Mouse (Mus musculus) c-Kit-positive CD71-negative TER-119-negative erythroid progenitor cells, embryonic 14.5 days (primary cell): ENCODE measurements around the gene Gm20532.
"Not testable (repeated sequence)": the region's sequence is repeated elsewhere in the genome, so short reads cannot be mapped to it uniquely, and the experiment has no call there.

Source experiments
- DNase-seq: peaks from one replicate; pipeline ENCODE4 v3.0.0-alpha.2; 2013; ENCODE audit warnings: low read depth

The Gm20532 gene

DNA sequence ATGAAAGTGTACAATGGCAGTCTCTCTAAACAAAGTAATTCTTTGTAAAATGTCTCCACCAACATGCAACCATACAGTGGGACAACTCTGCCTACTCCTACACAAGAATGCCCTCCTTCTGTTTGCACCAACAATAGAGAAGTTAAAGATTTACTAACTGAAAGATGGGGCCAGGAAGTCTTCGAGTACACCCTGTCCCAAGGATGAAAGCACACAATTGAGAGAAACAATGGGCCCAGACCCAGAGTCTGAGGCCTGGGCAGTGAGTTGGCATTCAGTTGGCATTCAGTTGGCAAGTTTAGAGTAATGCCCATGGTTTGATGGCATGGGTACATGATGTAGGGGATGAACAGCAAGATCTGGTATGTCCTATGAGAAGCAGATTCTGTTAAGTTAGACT is 68.2 kb downstream of the Gm20532 start:
- DNase-seq, result no peak

DNA sequence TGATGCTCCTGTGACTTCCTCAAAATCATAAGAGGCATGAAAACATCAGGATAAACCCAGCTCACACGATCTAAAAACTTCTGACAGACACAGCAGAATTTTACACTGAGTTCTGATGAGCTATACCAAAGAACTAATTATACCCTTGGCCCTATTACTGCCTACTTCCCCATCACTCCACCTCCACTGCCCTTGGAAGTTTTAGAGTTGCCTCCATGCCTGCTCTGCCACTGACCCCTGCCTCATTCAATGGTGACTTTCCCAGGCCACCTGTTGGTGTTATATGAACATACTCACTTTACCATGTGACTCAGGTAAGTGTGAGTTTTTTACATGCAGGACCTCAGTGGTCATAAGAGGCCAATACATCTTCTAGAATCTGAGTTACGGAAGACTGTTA is 71.0 kb downstream of the Gm20532 start:
- no peak for DNase-seq

DNA sequence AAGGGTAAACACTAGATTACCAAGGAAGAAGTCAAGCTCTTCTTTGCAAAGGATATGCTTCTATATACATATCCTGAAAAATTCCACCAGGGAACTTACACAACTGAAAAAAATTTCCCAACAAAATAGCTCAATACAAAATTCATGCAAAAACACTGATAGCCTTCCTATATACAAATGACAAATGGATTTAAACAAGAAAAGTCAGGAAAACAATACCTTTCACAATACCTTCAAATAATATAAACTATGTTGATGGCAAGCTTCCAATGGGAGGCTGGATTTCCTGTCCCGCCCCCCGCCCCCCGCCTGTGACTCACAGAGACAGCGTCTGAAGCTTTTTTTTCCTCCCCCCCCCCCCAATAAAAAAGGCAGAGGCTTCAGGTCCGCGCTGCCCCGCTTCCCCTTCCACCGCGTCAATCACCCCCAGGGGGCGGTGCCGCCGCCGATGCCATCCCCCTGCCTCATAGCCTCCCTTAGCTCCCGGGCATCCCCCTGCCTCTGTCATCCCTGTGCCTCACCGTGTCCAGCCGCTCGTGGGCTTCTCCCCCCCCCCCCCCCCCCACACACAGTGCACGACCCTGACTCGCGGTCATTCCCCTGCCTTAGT is 74.8 kb downstream of the Gm20532 start:
- DNase-seq, result peak; percentile 46

GRCm38 (mm10) chr2:26661768-26662508 is 75.5 kb downstream of the Gm20532 start:
- DNase-seq, result no peak

DNA sequence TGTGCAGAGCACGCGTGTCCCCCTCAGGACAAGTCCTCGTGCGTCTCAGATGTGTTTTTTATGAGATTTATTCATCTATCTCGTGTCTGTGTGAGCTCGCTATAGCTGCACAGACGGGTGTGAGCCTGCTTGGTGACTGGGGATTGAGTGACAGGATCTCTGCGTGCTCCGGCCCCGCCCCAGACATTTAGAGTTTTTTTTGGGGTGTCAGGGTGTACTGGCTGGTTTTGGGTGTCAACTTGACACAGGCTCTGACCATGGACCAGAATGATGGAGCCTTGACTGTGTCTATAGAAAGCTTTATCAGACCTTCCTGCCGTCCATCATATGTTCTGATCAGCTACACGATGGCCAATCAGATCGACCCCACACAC is 76.1 kb downstream of the Gm20532 start:
- no peak for DNase-seq

DNA sequence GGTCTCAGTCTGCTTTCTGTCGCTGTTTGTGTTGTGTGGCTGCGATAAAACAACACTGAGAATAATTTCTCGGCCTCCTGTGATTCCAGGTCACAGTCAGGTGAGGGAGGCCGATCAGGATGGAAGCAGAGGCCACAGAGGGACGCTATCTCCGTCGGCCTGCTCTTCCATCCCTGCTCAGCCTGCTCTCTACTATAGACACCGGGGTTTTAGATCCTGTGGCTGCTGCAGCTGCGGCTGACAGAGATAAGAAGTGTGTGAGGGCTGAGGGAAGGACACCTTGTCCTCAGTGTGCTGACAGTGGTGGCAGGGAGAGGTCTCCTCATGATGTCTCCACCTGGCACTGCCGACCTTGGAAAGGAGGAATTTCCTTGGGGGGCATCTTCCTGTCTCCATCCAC is 76.7 kb downstream of the Gm20532 start:
- no peak for DNase-seq

DNA sequence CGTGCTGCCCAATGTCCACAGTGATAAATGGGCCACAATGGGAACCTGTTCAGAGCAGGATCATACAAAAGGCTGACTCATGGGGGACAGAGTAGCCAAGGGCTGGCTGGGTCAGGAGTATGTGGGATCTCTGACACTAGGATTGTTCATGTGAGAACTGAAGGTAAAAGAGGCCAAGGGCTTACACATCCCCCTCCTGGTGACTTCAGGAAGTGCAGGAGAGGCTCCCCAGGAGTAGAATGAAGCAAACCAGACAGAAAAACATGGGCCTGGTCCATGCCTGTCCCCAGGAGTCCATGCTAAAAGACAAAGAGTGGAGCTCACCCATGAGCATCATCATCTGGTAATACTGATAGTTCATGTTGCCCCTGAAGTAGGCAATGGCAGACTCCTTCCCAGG is 77.1 kb downstream of the Gm20532 start:
- DNase-seq, result not testable (repeated sequence)

DNA sequence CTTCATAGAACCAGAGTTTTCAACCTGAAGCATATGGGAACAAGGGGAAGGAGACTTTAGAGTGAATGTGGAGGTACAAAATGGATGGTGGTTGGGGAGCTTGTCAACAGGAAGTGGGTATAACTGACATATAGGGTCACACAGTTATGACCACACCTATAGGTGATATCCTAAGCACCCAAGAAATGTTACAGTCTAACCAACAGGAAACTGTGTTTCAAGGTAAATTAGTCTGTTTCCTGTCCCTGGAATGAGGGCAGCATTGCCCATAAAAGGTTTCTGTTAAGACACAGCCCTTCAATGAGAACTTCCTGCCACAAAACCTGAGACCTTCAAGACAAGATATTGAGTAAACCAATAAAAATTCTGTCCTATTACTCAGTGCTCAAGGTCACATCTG is 82.3 kb downstream of the Gm20532 start:
- no peak for DNase-seq

DNA sequence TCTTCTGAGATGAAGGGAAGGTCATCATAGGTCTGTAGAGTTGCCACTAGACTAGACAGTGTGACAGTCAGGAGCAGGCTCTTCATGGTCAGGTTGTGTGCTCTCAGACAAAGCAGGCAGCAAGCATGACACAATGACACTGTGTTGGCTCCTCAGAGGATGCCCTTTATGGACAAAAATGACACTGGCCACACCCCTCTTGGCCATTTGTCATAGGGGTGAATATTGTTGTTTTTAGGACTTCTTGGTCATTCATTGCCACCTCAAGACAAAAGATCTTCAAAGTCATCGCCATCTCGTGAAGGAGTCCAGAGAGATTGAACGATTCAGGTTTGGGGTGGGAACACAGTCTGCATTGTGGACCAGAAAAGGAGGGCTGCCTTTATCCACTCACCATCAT is 84.7 kb downstream of the Gm20532 start, which contains the start of gene Lcn4:
Gene Lcn4, minus strand, starts transcription at position 101 of the 400 bp plus-strand sequence.
- DNase-seq, result no peak
